Mouse (Mus musculus): Measurements from ENCODE around the gene Phxr2. TPM values are rescaled to one million over a fixed set of nuclear protein-coding genes. Genes with fewer than 3 reads are reported as not detected.

The Phxr2 gene
- total and polyA plus RNA-seq, 3 experiments, result not detected

GRCm38 (mm10) chr10:99152063-99152462, 25.9 kb upstream of the Phxr2 start:
- Histone ChIP-seq H3K4me3 (replicated peaks in 1 of 3; ENCODE audit: low read depth in 2 of 3, low read length in 2 of 3, poor library complexity in 1 of 3) (no peak overlapping the region), H3K79me2 (replicated peaks; ENCODE audit: control insufficient read depth, extremely low read depth, insufficient read depth, poor library complexity, severe bottlenecking) (no peaks in the 10 kb centered on the region; the same call in 1 of the 2 replicates), H3K27me3 (replicated peaks) (no peaks in the 10 kb centered on the region), H3K9ac (ENCODE audit: insufficient read depth, low read depth) (no peak overlapping the region), H3K9me3 (replicated peaks; ENCODE audit: low read length) (no peaks in the 10 kb centered on the region), H3K4me1 (ENCODE audit: control insufficient read depth in 1 of 2, insufficient read depth in 2 of 2) (no peaks in the 10 kb centered on the region), H3K36me3 (replicated peaks in 1 of 2; ENCODE audit: control insufficient read depth in 1 of 2, insufficient read depth in 1 of 2, low read length in 1 of 2) (peaks cover 5 to 44% of the 10 kb centered on the region in 2 experiments), H3K4me2 (ENCODE audit: insufficient read depth, low read depth, poor library complexity, severe bottlenecking) (no peak overlapping the region), H3K27ac (ENCODE audit: insufficient read depth, low read depth) (no peak overlapping the region)
- TF ChIP-seq CTCF (conservative IDR thresholded peaks at IDR 0.05 in 1 of 2, IDR thresholded peaks at IDR 0.05 in 1 of 2; ENCODE audit: low read depth in 2 of 2, low read length in 2 of 2) (peak; percentile 23 to 62; a peak in 2 of 4 replicates), RAD21 (IDR thresholded peaks at IDR 0.05; ENCODE audit: low read depth, low read length) (peak; percentile 60), PAX5 (IDR thresholded peaks at IDR 0.05; ENCODE audit: low read length) (no peak), SMC3 (IDR thresholded peaks at IDR 0.05; ENCODE audit: low read depth, low read length) (peak; percentile 50)
- in situ Hi-C loops (cut with MboI; ENCODE audit: low pct_ligation_motif_present, low pct_unique_long_range_greater_than_20kb, low sequenced_read_pairs), result no loop called here
- DNase-seq (ENCODE audit: extremely low read depth), result no peak
- dilution Hi-C loops (cut with MboI; ENCODE audit: extremely low pct_ligation_motif_present, extremely low pct_unique_long_range_greater_than_20kb, low sequenced_read_pairs), result no loop called here

- dilution Hi-C loops (cut with MboI; ENCODE audit: extremely low pct_ligation_motif_present, extremely low pct_unique_long_range_greater_than_20kb, low sequenced_read_pairs) (no loop called here), in situ Hi-C loops (cut with MboI; ENCODE audit: low pct_ligation_motif_present, low pct_unique_long_range_greater_than_20kb, low sequenced_read_pairs) (no loop called here)
- Histone ChIP-seq H3K4me2 (ENCODE audit: insufficient read depth, low read depth, poor library complexity, severe bottlenecking) (no peak overlapping the region), H3K9me3 (replicated peaks; ENCODE audit: low read length) (no peaks in the 10 kb centered on the region), H3K9ac (ENCODE audit: insufficient read depth, low read depth) (no peak overlapping the region), H3K27ac (ENCODE audit: insufficient read depth, low read depth) (no peak overlapping the region), H3K4me3 (replicated peaks in 1 of 3; ENCODE audit: low read depth in 2 of 3, low read length in 2 of 3, poor library complexity in 1 of 3) (no peak overlapping the region), H3K4me1 (ENCODE audit: control insufficient read depth in 1 of 2, insufficient read depth in 2 of 2) (no peaks in the 10 kb centered on the region), H3K27me3 (replicated peaks) (no peaks in the 10 kb centered on the region), H3K79me2 (replicated peaks; ENCODE audit: control insufficient read depth, extremely low read depth, insufficient read depth, poor library complexity, severe bottlenecking) (no peaks in the 10 kb centered on the region; the same call in 1 of the 2 replicates), H3K36me3 (replicated peaks in 1 of 2; ENCODE audit: control insufficient read depth in 1 of 2, insufficient read depth in 1 of 2, low read length in 1 of 2) (peaks cover 5 to 41% of the 10 kb centered on the region in 2 experiments)
- TF ChIP-seq TCF12 (IDR thresholded peaks at IDR 0.05; ENCODE audit: low read depth, low read length), result no peak
- TF ChIP-seq GABPA (IDR thresholded peaks at IDR 0.05; ENCODE audit: insufficient replicate concordance, low read depth, low read length), result no peak
- TF ChIP-seq ZMIZ1 (IDR thresholded peaks at IDR 0.05; ENCODE audit: low read depth, low read length), result no peak
- TF ChIP-seq EP300 (IDR thresholded peaks at IDR 0.05; ENCODE audit: low read length), result no peak
- TF ChIP-seq USF1 (IDR thresholded peaks at IDR 0.05; ENCODE audit: low read depth, low read length), result no peak
- TF ChIP-seq HCFC1 (IDR thresholded peaks at IDR 0.05; ENCODE audit: low read depth, low read length), result no peak
- no peak for TF ChIP-seq CHD2 (IDR thresholded peaks at IDR 0.05; ENCODE audit: low read length)
- TF ChIP-seq ZC3H11A (IDR thresholded peaks at IDR 0.05; ENCODE audit: low read depth, low read length), result no peak
- TF ChIP-seq UBTF (IDR thresholded peaks at IDR 0.05; ENCODE audit: low read depth, low read length), result no peak
- no peak for TF ChIP-seq RAD21 (IDR thresholded peaks at IDR 0.05; ENCODE audit: low read depth, low read length)
- no peak for TF ChIP-seq CTCF (conservative IDR thresholded peaks at IDR 0.05 in 1 of 2, IDR thresholded peaks at IDR 0.05 in 1 of 2; ENCODE audit: low read depth in 2 of 2, low read length in 2 of 2)
- no peak for TF ChIP-seq NELFE (IDR thresholded peaks at IDR 0.05; ENCODE audit: low read depth, low read length)
- TF ChIP-seq ETS1 (conservative IDR thresholded peaks at IDR 0.05; ENCODE audit: low read depth, low read length), result no peak
- no peak for TF ChIP-seq MEF2A (IDR thresholded peaks at IDR 0.05; ENCODE audit: borderline replicate concordance, low read depth, low read length)
- no peak for TF ChIP-seq ELF1 (IDR thresholded peaks at IDR 0.05; ENCODE audit: low read depth, low read length)
- no peak for TF ChIP-seq ZNF384 (IDR thresholded peaks at IDR 0.05; ENCODE audit: low read depth, low read length)
- no peak for TF ChIP-seq SMC3 (IDR thresholded peaks at IDR 0.05; ENCODE audit: low read depth, low read length)
- TF ChIP-seq PAX5 (IDR thresholded peaks at IDR 0.05; ENCODE audit: low read length), result no peak
- TF ChIP-seq RCOR1 (conservative IDR thresholded peaks at IDR 0.05; ENCODE audit: low read depth, low read length), result no peak
- TF ChIP-seq MAZ (IDR thresholded peaks at IDR 0.05; ENCODE audit: low read depth, low read length), result no peak
- DNase-seq (ENCODE audit: extremely low read depth), result no peak
Measured at GRCm38 (mm10) chr10:99151580-99151979, 25.5 kb upstream of the Phxr2 start.

Measured in CH12.LX (cell line).